Mouse (Mus musculus) mammary gland, adult 2 months (tissue): Measurements from ENCODE around the gene Ush1c. TPM values are rescaled to one million over a fixed set of nuclear protein-coding genes. Genes with fewer than 3 reads are reported as not detected.

Source experiments
- polyA plus RNA-seq: library from polyadenylated mRNA; depleted of rRNA; stranded (reverse); fragments of >200 nt; gene quantifications from 2 replicates; pipeline ENCODE4 v1.2.3, GENCODE M21; 2012; ENCODE audit warnings: low replicate concordance; rRNA removed

The Ush1c gene
- 0.30 TPM in 1 of 2 replicates, not detected in the other for polyA plus RNA-seq

GRCm38 (mm10) chr7:46238346-46238745 is at the start of gene Ush1c:
TSS of gene Ush1c (minus strand) at chr7:46238503.

GRCm38 (mm10) chr7:46240696-46241095 is 2.4 kb upstream of the Ush1c start, which contains the start of gene Otog:
TSS of gene Otog (plus strand) at chr7:46240987.

GRCm38 (mm10) chr7:46179431-46180275 is 58.6 kb downstream of the Ush1c start, which contains the start of gene Abcc8:
TSS of gene Abcc8 (minus strand) at chr7:46180033.

Other genes with a start within 250 kb of the Ush1c start
- 0.24 and 0.51 TPM in 2 replicates for gene Abcc6, start 208.2 kb downstream of the Ush1c start, polyA plus RNA-seq
- gene Nomo1, start 204.8 kb downstream of the Ush1c start, polyA plus RNA-seq, result 30.0 and 41.1 TPM in 2 replicates
- 5.0 and 56.5 TPM in 2 replicates for gene Kcnj11, start 137.7 kb downstream of the Ush1c start, polyA plus RNA-seq
- 4.7 and 7.1 TPM in 2 replicates for gene Abcc8, start 58.5 kb downstream of the Ush1c start, polyA plus RNA-seq
- not detected in 2 replicates for gene Otog, start 2.5 kb upstream of the Ush1c start, polyA plus RNA-seq
- gene Myod1, start 138.0 kb upstream of the Ush1c start, polyA plus RNA-seq, result 7.5 TPM in 1 of 2 replicates, not detected in the other
- 1.4 and 4.5 TPM in 2 replicates for gene Kcnc1, start 158.0 kb upstream of the Ush1c start, polyA plus RNA-seq